Mouse (Mus musculus) lung, adult 2 months (tissue): ENCODE results near the gene Ncl. TPM values are rescaled to one million over a fixed set of nuclear protein-coding genes. Genes with fewer than 3 reads are reported as not detected.

Source experiments
- DNase-seq: peaks from one replicate; pipeline ENCODE4 v3.0.0; 2022
- H3K4me1 ChIP-seq: fragments of 200-500 bp; 2 replicates; pipeline ENCODE4 v1.6.1; 2011; ENCODE audit warnings: low read length; ENCODE audit not compliant: control insufficient read depth, insufficient read depth
- H3K4me3 ChIP-seq: fragments of 200-500 bp; replicated peaks from 2 replicates; pipeline ENCODE3; 2011; ENCODE audit warnings: low read depth, mild to moderate bottlenecking, control low read depth, low read length; ENCODE audit errors: extremely low read depth
- CTCF ChIP-seq: fragments of 200-500 bp; IDR thresholded peaks from 2 replicates; pipeline ENCODE4 v1.5.1; 2011; ENCODE audit warnings: mild to moderate bottlenecking, low read length, control low read depth; ENCODE audit not compliant: insufficient read depth
- POLR2A ChIP-seq: fragments of 200-500 bp; IDR thresholded peaks from 2 replicates; pipeline ENCODE4 v1.6.1; 2011; ENCODE audit warnings: low read depth, mild to moderate bottlenecking, control low read depth, low read length, borderline replicate concordance; ENCODE audit errors: extremely low read depth
- WGBS: fragments of 180-500 bp; shearing (Covaris S2); methylation state at CpG from one replicate; pipeline ENCODE4 v1.1.7; 2018; 5-methylcytosine and 5-hydroxymethylcytosine counted together
- polyA plus RNA-seq: library from polyadenylated mRNA; depleted of rRNA; stranded (reverse); fragments of >200 nt; gene quantifications from 2 replicates; pipeline ENCODE4 v1.2.3, GENCODE M21; 2012; rRNA removed

The Ncl gene
- polyA plus RNA-seq, 1 experiment, result 8.1 TPM

DNA sequence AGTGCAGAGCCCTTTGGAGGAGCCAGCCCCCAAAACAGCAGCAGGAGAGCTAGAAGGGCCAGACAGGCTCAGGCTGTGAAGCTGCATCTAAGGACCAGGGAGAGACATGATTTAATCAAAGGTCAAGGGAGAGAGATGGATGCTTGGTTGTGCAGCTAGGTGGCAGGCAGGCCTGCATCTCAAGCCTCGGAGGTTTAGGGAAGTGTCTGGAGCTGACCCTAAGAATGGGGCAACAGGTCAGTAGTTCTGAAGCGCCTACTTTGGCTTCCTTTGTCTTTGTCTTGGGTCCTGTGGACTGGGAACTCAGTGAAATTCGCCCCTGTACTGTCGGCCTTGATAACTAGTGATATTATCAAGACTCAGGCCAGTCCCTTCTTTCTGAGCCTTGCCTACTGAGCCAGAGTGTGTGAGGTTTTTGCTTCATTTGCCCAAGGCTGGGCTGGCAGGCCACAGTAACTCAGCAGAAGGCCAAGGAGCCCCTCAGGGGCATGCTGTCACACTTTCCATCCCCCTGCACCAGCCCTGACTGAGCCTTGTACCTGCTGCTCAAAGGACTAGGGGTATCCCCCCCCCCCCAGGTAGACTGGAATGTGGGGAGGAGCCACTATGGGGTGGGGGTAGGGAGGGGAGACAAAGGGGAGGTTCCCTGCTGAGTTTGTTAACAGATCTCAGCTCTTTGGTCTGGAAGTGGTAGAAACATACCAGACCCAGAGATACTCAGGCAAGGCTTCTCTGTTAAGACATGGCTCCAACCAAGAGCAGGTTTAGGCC is 51.1 kb downstream of the Ncl start:
- WGBS, result 63% methylated on average over 4 of the region's 4 CpGs
- no peak for DNase-seq
- H3K4me3 ChIP-seq, result no peak overlapping the region
- no peak for TF ChIP-seq POLR2A
- TF ChIP-seq CTCF, result no peak
- 0 out of 2 replicates have a peak, but pooled peaks cover 1% of the 10 kb centered on the region for H3K4me1 ChIP-seq

DNA sequence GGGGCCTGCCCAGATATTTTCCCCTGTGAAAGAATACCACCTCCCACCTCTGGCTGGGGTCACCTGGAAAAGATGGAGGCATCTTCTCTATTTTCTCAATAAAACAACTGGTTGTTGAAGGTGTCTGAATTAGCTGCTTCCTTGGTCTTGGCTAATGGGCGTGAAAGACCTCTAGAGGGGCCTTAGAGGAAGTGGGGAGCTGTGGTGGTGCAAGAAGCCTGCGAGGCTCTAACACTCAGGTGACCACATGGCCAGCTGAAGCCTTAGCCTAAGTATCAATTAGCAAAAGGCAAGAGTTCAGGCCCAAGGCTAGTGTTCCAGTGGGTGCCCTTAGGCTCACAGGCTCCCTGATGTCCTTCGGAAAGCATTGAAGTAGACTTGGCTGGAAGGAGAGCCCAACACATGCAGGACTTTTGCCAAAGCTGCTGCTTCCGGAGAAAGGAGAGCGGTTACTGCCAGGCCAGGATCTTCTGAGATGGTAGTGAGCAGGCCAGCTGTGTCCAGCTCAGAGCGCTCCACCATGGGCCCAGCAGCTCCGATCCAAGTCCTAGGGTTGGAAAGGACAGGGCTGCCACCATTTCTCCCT is 51.9 kb downstream of the Ncl start:
- Histone ChIP-seq H3K4me3 (no peak overlapping the region), H3K4me1 (0 out of 2 replicates have a peak, but pooled peaks cover 3% of the 10 kb centered on the region)
- TF ChIP-seq POLR2A (no peak), CTCF (no peak)
- 85% methylated on average over 7 of the region's 7 CpGs for WGBS
- DNase-seq, result no peak

- H3K4me3 ChIP-seq, result no peak overlapping the region
- no peak for TF ChIP-seq CTCF
- no peak for TF ChIP-seq POLR2A
- 89% methylated on average over 3 of the region's 3 CpGs for WGBS
Measured at GRCm38 (mm10) chr1:86306686-86307085, 52.5 kb downstream of the Ncl start.

GRCm38 (mm10) chr1:86303873-86304250 is 55.3 kb downstream of the Ncl start:
- Histone ChIP-seq H3K4me3 (peak overlapping the region; percentile 57), H3K4me1 (0 out of 2 replicates have a peak, but pooled peaks cover 3% of the 10 kb centered on the region)
- DNase-seq, result no peak
- no peak for TF ChIP-seq CTCF
- no peak for TF ChIP-seq POLR2A
- 7% methylated on average over 16 of the region's 16 CpGs for WGBS

More at GRCm38 (mm10) chr1:86306686-86307085, 52.5 kb downstream of the Ncl start:
- 0 out of 2 replicates have a peak, but pooled peaks cover 3% of the 10 kb centered on the region for H3K4me1 ChIP-seq
- no peak for DNase-seq

DNA sequence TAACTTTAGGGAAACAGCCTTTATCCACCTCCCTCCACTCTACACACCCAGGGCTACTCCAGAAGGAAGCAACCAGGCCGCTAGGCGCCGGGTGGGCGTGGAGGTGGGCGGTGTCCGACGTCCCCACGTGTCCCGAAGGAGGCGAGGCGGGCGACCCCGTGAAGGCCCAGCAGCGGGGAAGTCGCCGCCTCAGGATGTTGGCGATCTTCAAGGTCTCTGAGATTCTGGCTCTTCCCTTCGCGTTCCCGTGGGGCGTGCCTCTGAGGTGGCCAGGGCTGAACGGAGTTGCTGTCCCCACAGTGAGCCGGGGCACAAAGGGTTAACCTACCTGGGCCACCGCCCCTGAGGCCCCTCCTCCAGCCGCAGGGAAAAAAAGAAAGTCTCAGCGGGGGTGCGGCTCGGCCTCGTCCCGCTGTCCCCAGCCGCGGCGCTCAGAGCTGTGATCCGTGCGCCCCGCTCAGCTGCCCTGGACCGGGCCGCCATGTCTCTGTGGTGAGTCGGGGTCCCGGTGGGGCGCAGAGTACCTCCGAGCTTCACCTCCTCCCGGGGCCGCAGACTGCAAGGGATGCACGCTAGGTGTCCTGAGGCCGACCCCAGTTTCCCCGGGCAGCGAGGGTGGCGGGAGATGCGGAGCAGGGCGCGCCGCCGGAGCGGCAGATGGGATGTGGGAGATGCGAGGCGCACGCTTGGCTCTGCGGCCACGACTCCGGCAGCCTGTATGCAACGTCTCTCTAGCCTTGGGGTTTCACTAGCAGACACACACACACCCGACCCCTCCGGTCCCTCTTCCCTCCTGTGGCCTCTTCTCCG is 55.9 kb downstream of the Ncl start:
- under 1% methylated on average over 65 of the region's 65 CpGs for WGBS
- Histone ChIP-seq H3K4me3 (peak overlapping the region; percentile 57), H3K4me1 (0 out of 2 replicates have a peak, but pooled peaks cover 3% of the 10 kb centered on the region)
- no peak for TF ChIP-seq CTCF
- no peak for TF ChIP-seq POLR2A
- peak; percentile 52 for DNase-seq

- WGBS, result 49% methylated on average over 6 of the region's 6 CpGs
- no peak for DNase-seq
- no peak for TF ChIP-seq CTCF
- TF ChIP-seq POLR2A, result no peak
- H3K4me3 ChIP-seq, result peak within 1 kb of the TSS; percentile 57
- H3K4me1 ChIP-seq, result 0 out of 2 replicates have a peak, but pooled peaks cover 3% of the 10 kb centered on the region
Measured at GRCm38 (mm10) chr1:86302532-86302931, 56.7 kb downstream of the Ncl start, which contains the start of gene B3gnt7. Gene B3gnt7 (plus strand): TSS chr1:86302832.

DNA sequence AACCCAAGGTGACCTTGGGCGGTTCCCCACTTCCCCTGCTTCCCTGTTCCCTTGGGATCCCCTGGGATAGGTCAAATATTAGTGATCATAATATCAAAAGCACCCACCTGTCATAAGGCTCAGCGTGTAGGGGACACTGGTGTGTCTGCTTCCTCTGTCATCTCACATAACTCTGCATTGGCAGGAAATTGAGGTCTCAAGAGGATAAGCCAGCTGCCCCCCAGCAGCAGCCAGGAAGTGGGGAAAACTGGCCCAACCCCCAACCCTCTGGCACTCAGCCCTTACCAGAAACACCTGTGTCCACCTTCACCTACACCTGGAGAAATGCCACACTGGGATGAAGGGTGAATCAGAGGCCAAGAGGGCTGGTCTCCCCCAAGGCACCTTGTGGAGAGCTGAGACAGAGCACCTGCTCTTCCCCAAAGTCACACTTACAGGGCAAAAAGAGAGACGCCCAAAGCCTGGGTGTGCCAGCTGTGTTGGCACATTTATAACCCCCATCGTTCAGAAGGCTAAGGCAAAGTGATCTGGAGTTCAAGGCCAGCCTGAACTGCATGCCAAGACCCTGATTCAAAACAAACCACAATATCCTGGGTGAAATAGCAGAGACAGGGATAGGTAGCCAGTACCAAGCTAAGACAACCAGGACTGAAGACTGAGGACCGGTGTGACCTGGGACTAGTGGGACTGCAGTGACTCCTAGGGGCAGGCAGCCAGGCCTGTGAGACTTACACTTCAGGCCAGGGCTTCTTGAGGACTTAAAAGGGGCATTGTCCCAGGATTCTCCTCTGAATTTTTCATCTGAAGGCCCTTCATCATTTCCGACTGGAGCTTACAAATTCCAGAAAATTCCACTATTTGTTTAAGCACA is 57.7 kb downstream of the Ncl start:
- Histone ChIP-seq H3K4me1 (0 out of 2 replicates have a peak, but pooled peaks cover 3% of the 10 kb centered on the region), H3K4me3 (no peak overlapping the region)
- 44% methylated on average over 6 of the region's 6 CpGs for WGBS
- DNase-seq, result no peak
- TF ChIP-seq CTCF, result peak; percentile 37; the same call in 1 of the 2 replicates
- TF ChIP-seq POLR2A, result no peak

- no peak for DNase-seq
- TF ChIP-seq CTCF, result no peak
- TF ChIP-seq POLR2A, result no peak
- 45% methylated on average over 7 of the region's 7 CpGs for WGBS
- Histone ChIP-seq H3K4me3 (no peak overlapping the region), H3K4me1 (0 out of 2 replicates have a peak, but pooled peaks cover 3% of the 10 kb centered on the region)
Measured at GRCm38 (mm10) chr1:86300731-86301130, 58.5 kb downstream of the Ncl start.

GRCm38 (mm10) chr1:86300093-86300492 is 59.1 kb downstream of the Ncl start:
- no peak for TF ChIP-seq POLR2A
- no peak for TF ChIP-seq CTCF
- WGBS, result 71% methylated on average over 2 of the region's 2 CpGs
- H3K4me1 ChIP-seq, result 0 out of 2 replicates have a peak, but pooled peaks cover 3% of the 10 kb centered on the region
- DNase-seq, result no peak
- H3K4me3 ChIP-seq, result no peak overlapping the region

Other genes with a start within 250 kb of the Ncl start
- 0.42 and 0.73 TPM in 2 replicates for gene Htr2b, start 247.4 kb downstream of the Ncl start, polyA plus RNA-seq
- gene Gm21972, start 225.8 kb downstream of the Ncl start, polyA plus RNA-seq, result not detected in 2 replicates
- gene Armc9, start 204.6 kb downstream of the Ncl start, polyA plus RNA-seq, result 4.0 and 5.3 TPM in 2 replicates
- 13.7 and 16.4 TPM in 2 replicates for gene B3gnt7, start 56.6 kb downstream of the Ncl start, polyA plus RNA-seq
- gene Nmur1, start 66.8 kb upstream of the Ncl start, polyA plus RNA-seq, result 2.9 TPM in 2 replicates
- 0.11 and 0.12 TPM in 2 replicates for gene Tex44, start 66.9 kb upstream of the Ncl start, polyA plus RNA-seq
- 751 and 980 TPM in 2 replicates for gene Ptma, start 167.3 kb upstream of the Ncl start, polyA plus RNA-seq
- gene Pde6d, start 223.2 kb upstream of the Ncl start, polyA plus RNA-seq, result 15.8 and 20.8 TPM in 2 replicates
- 23.2 and 30.2 TPM in 2 replicates for gene Cops7b, start 223.5 kb upstream of the Ncl start, polyA plus RNA-seq